Mouse (Mus musculus) hindlimb bud, embryonic 11.5 days (tissue): Measurements from ENCODE around the gene Tnfsf8.

Experiments
- DNase-seq: peaks from one replicate; pipeline ENCODE4 v3.0.0-alpha.2; 2012; ENCODE audit warnings: low read depth, low spot score; ENCODE audit errors: extremely low spot score

The Tnfsf8 gene

DNA sequence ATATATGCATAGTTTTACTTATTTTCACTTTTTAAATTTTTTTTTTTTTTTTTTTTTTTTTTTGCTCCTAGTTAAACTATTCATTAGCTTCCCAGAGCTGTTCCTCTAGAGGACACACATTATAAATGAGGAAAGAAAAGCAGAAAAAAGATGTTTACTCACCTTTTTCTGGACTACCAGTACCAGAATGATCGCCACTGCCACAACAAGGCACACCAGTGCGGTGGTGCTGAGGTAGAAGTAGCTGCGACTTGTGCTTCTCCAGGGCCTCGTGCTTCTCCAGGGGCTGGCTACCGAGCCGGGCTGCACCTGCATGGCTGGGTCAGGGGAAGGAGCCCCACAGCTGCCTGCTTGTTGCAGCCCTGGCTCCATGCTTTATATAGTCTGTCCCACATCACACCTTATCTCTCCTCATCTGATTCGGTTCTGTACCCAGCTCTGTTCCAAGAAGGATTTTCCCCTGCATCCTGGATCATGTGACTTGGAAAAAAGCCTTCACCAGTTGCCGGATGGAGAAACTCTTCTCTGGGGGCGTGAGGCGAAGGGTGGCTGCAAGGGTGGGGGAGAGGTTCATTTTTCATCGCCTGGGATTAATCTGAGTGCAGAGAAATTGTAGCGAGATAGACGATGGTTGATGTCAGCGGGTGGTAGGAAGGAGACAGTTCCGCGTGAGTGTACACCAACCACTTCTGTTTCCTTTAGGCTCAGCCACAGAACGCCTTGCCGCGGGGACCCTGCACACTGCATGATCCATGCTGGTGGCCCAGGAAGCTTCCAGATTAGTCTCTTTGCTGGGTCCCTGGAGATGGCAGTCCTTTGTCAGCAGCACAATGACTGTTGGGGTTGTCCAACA lies at the start of gene Tnfsf8:
Tnfsf8 (minus strand) TSS at position 660 of the 853 bp plus-strand sequence.
- no peak for DNase-seq

DNA sequence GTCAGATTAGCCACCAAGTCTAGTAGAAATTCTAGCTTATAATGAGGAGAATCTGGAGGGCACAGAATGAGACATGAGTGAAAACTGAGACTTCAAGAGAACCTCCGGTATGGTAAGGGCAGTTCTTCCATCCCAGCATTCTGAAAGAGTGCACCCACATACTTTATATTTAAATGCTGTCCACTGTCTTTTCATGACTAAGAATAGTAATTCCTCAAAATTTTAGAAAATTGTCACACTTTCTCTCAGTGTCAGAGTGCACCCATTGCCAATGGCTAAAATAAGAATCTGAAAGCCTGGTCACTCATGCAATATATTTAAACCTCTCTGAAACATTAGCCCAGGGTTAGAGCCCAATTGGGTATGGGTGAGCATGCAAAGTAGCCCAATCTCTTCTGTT lies 47.4 kb upstream of the Tnfsf8 start:
- DNase-seq, result no peak

DNA sequence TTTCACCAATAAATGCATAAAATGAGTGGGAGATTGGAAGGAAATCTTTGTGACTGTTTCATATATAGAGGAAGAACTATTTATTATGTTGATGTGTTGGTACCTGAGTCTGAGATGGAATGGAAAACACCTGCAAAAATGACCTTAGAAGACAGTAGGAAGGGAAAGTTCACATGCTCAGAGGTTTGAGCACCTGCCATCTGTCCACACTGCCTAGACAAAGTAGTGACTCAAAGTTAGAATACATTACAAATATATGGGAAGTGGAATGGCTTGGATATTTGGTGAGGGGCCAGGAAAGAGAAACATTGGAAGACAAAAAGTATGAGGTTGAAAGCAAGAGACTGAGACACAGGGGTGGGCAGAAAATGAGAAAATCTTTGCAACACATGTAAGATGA lies 46.3 kb upstream of the Tnfsf8 start:
- no peak for DNase-seq

DNA sequence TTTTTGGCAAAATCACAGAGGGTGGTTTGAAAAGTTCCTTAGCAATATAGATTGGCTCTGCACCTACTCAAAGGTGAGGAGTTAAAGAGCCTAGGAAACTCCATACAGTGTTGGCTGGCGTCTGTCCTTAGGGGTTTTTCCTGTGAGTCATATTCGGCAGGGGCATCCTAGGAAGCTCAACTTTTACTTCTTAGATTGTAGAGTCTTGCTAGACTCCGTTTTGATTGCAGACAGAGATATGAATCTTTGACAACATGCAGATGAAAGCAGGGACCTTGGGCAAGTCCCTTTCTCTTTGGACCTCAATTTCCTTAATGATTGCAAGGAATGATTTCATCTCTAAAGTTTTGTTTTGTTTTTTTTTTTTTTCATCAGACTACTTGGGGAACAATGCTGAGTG lies 44.9 kb upstream of the Tnfsf8 start:
- DNase-seq, result no peak

DNA sequence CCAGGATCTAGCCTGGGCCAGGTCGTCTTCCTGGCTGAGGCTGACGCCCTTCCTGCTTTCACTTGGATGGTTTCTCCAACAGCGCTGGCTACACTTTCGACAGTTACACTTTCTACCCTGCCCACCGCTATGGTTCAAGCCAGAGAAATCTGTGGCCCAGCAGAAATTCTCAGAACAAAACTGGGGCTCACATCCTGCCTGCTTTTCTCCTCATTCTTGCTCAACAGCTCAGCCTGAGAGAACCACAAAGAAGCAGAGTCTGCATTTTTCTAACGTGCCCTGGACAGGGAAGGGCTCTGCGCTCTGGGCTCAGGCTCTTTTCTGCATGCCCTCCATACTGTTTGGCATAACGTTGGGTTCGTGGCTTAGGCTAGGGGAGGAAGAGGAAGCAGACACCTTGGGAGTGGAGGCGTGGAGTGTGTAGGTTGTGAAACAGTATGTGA lies 38.0 kb upstream of the Tnfsf8 start:
- DNase-seq, result no peak

DNA sequence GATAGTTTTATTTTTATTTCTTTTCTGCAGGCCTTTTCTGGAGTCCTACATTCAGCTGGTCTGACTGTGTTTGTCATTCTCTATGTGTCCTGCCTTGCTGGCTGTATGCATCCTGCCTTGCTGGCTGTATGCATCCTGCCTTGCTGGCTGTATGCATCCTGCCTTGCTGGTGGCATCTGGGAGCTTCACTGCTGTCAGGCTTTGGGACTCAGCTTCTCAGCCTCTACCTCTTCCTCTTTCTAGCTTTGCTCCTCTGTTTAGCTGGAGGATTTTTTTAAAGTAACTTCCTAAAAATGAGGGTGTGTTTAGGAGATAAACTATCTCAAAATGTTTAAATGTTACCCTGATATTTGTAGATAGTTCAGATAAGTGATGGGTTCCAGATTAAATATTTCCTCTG lies 36.0 kb upstream of the Tnfsf8 start:
- no peak for DNase-seq

DNA sequence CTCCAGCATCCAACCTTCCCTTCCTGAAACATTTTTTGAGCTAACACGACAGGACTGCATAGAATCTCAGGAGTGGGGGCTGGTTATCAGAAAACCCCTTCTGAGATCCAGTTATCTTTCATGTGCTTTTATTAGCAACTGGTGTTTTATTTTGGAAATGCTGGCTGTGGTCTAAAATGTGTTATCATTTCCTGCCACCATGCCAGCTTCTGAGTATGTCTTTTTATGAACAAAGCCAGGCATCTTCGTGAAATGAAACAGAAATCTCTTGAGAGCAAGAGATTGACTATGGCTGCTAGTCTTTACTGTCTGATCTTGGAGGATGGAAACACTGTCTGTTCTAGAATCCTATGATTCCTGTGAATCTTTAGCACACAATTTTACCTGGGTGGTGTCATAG lies 25.0 kb upstream of the Tnfsf8 start:
- no peak for DNase-seq

DNA sequence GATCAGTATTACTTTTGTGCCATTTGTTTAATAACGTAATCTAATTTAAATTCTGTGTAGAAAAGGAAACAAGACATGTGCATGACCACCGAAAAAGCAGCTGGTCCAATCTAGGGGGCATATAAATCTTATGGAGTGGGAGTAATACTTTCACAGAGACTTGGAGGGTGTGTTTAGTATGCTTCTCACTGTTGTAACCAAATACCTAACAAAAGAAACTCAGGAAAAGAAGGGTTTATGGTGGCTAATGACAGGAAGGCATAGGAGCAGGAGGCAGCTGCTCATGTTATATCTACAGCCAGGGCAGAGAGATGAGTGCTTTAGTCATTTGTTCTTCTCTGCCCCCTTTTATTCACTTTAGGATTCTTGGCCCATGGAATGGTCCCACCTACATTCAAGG lies 15.6 kb upstream of the Tnfsf8 start:
- no peak for DNase-seq

DNA sequence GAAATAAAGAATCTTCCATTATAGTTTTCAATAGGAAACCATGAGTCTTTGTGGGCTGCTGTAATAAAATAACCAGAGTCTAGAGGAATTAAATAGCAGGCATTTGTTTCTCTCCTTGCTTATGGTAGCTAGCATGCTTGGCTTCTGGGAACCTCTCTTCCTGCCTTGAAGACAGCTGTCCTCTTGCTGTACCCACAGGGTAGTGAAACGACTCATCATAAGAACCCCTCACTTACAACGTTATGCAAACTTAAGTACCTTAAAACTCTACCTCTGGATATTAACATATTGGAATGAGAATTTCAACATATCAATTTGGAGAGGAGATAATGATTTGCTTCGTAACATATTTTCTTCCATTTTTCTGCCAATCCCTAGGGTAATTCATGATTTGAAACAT lies 14.3 kb upstream of the Tnfsf8 start:
- DNase-seq, result no peak

DNA sequence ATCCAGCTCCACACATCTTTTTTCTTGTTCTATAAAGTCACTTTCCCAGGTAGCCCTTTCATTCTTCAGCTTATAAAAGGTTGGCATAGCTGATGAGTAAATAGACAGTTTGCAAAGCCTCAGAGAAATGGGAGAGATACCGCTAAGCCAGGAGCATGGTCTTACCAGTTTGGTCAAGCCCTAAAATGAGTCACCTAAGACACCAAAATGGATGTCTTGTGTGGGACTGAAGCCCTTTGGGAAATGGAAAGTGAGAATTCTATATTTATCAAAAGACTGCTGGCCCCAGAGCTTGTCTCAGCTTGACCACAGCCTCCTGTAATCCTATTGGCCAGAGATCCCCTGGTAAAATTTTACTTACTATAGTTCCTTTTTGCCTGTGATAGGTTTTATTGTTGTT lies 9.5 kb upstream of the Tnfsf8 start:
- DNase-seq, result no peak

DNA sequence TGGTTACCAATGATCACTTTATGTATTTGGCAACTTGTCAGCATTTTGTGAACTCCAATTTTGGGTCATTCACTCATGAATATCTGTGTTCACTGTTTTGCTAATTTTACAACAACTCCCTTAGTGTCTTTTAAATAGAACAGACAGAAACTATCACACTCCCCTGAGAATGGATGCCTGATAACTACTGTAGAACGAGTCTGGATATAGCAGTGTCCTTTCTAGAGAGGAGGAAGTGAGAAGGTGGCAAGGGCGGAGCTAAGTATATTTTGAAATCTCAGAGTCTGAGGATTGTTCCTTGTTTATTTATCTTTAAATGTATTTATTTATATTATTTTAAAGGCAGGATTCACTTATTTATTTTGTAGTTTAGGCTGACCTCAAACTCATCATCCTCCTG lies 7.6 kb upstream of the Tnfsf8 start:
- DNase-seq, result no peak

DNA sequence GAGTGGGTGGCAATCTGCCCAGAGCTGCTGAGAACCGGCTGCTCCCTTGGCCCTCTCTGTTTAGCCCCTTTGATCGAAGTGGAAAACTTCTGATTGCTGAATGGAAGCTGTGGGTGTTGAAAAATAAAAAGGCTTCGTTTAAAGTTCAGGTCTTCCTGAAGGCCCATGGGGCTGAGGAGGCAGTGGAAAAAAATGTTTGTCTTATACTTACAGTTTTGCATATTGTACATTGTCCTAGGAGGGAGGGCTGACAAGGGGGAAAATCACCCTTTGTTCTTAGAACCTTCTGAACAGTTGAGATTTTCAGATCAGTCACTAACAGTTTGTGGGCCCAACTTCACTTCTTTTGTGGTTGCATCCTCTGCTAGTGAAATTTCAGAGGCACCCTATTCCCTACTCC lies 1.8 kb upstream of the Tnfsf8 start:
- no peak for DNase-seq

DNA sequence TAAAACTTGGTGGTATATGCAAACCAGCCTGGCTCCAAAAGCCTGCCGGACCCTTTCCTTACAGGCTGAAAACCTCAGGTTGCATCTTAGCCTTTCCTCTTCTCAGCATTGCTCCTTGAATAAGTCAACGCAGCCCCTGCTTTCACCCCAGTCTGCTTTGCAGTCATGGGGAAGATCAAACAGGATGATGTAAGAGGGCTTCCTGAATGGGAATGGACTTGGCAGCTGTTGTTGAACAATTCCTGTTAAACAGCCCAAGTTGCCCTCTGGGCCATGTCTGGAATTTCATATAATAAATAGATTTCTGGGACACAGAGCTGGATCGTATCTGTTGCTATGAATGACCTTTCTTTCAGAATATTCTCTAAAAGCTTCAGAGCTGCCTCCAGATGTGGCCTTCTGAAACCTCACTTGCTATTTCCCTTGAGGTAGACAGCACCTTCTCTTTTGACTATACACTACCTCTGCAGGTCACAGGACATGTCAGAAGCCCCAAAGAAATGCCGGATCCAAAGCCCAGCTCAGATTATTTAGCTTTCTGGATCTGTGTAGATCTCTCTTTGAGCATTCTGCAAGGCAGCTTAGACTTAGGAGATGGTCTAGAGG lies 1.0 kb upstream of the Tnfsf8 start:
- DNase-seq, result no peak

DNA sequence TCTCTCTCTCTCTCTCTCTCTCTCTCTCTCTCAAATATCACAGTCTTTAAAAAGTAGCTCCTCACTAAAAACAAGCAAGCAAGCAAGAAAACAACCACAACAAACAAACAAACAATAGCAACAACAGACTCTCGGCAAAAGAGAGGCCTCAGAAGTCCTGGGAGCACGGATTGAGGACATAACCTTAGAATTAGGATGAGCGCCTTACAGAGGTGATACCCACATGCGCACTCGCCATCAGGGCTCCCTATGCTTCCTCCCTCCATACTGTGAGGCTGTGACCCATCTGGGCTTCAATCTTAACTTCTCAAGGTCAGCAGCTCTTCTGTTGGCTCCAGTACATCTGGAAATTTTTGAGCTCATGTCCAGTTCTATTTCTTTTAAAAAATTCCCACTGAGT lies 911 bp downstream of the Tnfsf8 start:
- DNase-seq, result no peak

DNA sequence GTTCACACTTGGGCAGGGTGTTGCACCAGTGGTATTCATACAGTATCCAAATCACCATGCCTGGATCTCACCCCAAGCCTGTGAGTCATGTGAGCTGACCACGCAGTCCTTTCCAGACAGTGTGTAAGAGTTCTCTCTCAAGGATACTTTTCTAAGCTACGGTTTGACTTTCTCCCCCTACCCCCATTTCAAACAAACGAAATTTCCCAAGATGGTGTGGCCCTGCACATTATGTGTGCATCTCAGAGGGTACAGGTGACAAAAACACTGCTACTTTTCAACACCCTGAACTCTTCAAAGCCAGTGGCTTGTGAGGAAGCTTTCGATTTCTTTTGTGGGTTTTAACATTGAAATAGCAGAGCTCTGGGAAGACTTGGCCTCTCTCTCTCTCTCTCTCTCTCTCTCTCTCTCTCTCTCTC lies 1.4 kb downstream of the Tnfsf8 start:
- no peak for DNase-seq

DNA sequence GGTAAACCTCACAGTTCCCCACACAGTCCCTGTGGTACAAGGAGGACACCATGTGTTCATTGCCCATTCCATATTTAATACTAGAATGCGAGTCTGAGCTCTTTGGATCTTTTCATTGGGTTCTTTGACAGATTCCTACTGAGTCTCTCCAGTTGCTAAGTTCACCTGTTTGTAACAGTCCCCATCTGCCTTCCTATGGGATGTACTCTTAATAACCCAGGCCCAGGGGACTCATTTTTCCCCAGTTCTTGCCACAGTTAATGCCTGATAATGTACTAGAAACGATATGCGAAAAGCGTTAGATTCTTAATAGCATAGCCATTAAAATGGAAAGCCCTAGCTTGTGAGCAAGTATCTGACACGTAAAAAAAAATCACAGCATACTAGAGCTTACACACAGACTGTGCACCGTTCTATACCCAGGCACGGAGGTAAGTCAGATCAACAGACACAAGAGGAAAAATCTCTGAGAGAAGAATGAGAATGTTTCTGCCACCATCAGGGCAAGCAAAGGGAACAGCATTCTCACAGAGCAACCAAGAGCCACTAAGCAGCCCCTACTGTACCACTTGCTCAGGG lies 2.4 kb downstream of the Tnfsf8 start:
- no peak for DNase-seq

DNA sequence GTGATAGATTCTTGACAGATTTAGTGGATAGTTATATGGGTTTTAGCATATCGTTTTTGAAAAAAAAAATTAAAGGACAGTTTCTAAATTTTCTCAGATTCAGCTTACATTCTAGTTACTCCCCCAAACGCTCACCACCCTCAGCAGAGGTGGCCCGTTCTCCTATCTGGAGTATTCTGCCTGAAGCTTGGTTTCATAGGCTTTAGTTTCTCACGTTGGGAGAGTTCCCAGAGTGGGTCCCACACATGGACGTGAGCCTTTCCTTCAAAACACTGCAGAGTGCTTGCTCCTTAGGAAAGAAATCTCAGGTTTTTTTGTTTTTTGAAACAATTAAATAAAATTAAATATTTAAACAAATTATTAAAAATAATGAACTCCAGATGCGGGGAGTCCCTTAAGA lies 4.4 kb downstream of the Tnfsf8 start:
- no peak for DNase-seq

DNA sequence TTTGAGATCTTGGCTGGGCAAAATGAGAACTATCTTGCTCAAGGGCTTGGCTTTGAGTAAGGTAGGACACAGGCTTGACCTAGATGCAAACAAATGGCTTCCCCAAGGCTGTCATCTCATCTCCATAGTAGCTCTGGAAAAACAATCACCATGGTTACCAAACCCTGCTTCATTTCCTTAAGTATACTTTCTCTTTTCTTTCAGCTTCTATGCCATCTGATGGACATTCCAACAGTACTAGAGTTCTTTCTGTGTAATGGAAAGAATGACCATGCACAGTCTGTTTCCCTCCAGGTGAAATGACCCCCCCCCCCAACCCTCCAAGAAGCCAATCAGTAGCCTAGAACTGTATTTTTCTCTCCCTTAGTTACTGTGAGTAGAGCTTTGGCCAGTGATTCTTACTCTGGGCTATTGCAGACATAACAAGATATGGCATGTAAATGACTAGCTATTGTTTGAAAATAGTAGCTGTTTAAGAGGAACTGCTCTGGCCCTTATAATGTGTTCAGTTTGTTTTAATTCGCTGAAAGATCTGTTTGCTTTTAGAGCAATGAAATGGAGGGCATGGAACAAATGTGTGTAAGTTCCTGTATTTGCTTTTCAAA lies 7.3 kb downstream of the Tnfsf8 start:
- DNase-seq, result no peak

DNA sequence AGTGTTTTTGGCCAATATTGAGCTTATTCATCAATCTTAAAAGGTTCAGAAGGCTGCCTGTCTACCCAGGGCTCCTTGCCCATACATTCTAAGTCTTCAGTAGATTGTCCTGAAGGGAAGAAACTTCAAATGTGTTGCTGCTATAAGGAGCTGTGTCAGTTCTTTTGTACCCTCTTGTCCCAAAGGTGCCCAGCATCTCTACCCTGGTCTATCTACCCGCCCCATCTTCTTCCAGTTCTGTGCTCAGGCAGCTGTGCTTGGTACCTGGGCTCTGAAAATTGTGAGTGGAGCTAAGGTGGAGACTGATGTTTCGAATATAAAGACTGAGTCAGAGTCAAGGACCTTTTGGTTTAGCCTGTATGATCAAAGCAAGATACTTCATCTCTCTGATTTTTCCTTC lies 11.1 kb downstream of the Tnfsf8 start:
- DNase-seq, result no peak

DNA sequence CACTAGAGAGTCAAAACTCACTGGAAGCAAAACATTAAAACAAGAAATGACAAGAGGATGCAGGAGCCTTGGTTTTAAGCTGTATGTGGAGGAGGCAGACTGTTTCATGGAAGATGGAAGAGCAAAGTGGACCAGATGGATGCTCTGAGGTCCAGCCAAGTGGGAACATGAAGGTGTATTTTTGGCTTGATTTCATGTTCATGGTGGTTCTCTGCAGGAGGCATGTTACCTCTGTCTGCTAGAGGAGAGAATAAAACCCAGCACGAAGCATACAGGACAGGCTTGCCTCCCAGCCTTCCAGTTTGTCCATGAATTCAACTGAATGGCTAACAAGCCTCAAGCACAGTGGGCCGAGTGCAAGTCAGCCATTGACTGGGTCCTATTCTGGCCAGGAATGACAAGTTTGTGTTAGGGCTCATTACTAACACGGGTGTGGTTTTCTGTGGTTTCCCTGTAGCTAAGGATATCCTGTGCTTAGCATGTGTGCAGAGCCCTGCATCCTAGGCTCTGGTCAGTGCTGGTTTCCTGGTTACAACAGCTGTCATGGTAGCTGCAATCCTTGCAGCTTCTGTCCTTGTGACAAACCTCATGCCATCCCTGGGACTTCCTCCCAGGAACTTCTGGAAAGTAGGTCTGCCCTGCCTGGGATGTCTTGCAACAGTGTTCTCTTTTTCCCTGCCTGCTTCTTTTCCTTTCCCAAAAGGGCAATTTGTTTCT lies 14.1 kb downstream of the Tnfsf8 start:
- DNase-seq, result no peak

DNA sequence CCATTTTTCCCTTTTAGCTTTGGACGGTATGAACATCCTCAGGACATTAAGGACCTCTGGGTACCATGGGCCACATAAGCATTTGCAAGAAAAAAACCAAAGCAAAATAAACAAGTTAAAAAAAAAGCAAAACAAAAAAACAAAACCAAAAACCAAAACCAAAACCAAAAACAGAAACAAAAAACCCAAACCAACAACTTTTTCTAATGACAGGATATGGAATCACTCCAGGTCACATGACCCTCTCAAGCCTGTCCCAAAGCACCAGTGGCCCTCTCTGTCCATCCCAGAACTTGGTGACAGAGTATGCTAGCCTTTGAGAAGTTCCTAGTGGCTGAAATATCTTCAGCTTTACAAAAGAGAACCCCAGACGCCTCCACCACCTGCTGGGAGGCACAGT lies 15.4 kb downstream of the Tnfsf8 start:
- no peak for DNase-seq
